Mouse (Mus musculus) limb, embryonic 10.5 days (tissue): ENCODE measurements at regions not wholly inside any gene's neighbourhood (a gene's known extent, or its start where the extent isn't known, plus 50 kb on each side); places are given as distances from the start of the nearest gene placed in this dataset.
"Not testable (repeated sequence)": the region's sequence is repeated elsewhere in the genome, so short reads cannot be mapped to it uniquely, and the experiment has no call there.

Source experiments
- DNase-seq: peaks from one replicate; pipeline ENCODE4 v3.0.0-alpha.2; 2017; ENCODE audit warnings: low spot score
- H3K27ac ChIP-seq: fragments of 300-500 bp; sonication (generic); 2 replicates; pipeline ENCODE4 v1.5.1; 2016; ENCODE audit warnings: mild to moderate bottlenecking
- H3K27me3 ChIP-seq: fragments of 300-500 bp; sonication (generic); 2 replicates; pipeline ENCODE4 v1.6.1; 2016; ENCODE audit warnings: low read depth, mild to moderate bottlenecking; ENCODE audit not compliant: poor library complexity, severe bottlenecking
- H3K36me3 ChIP-seq: fragments of 300-500 bp; sonication (generic); 2 replicates; pipeline ENCODE4 v1.6.1; 2016; ENCODE audit warnings: mild to moderate bottlenecking, moderate library complexity
- H3K4me1 ChIP-seq: fragments of 300-500 bp; sonication (generic); 2 replicates; pipeline ENCODE4 v1.6.1; 2016
- H3K4me3 ChIP-seq: fragments of 300-500 bp; sonication (generic); 2 replicates; pipeline ENCODE4 v1.5.1; 2016; ENCODE audit warnings: mild to moderate bottlenecking, moderate library complexity
- H3K9me3 ChIP-seq: fragments of 300-500 bp; sonication (generic); replicated peaks from 2 replicates; pipeline ENCODE4 v1.6.1; 2016; ENCODE audit warnings: mild to moderate bottlenecking
- WGBS: fragments of 180-500 bp; shearing (Covaris S2); methylation state at CpG from one replicate; pipeline ENCODE4 v1.1.7; 2016; 5-methylcytosine and 5-hydroxymethylcytosine counted together

DNA sequence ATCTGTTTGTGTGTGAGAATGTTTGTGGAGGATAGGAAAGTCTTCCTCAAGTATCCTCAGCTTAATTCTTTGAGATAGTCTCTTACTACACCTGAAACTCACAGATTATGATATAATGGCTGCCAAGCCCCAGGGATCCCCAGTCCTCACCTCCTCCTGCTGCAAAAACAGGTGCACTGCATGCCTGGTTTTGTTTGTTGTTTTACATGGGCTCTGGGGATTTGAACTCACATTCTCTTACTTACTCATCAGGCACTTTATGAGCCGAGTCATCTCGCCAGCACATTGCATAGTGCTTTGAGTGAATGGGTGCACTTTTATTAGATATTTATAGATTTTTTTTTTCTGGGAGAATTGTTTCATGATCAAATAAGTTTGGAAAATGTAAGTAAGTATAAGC, 56.3 kb downstream of the Mterf1b start:
- 86% methylated on average over 2 of the region's 2 CpGs for WGBS
- Histone ChIP-seq H3K9me3 (no peaks in the 10 kb centered on the region), H3K36me3 (no peaks in the 10 kb centered on the region)

DNA sequence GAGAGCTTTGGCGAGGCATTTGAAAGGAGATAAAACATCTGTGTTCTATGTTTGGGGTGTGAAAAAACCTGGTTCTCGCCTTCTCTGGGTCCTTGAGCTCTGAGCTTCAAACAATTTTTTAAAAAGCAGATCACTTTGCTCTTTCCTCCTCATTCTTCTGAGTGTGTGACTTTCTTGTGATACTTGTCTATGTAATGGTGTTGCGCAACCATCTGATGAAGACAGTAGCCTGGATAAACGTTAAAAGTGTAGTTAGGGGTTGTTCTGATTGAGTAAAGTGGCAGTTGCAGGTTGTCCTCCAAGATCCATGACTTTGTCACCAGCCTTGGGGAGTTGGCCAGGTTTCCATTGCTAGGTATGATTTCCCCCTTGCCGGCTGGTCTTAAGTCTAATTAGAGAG, 62.1 kb downstream of the Mterf1b start:
- H3K9me3 ChIP-seq, H3K27ac ChIP-seq, H3K4me3 ChIP-seq, H3K27me3 ChIP-seq, DNase-seq, H3K36me3 ChIP-seq: not testable (repeated sequence)
- 94% methylated on average over 5 of the region's 5 CpGs for WGBS
- H3K4me1 ChIP-seq = peaks cover 16% of the 10 kb centered on the region

More for the DNA sequence above, 56.3 kb downstream of the Mterf1b start:
- Histone ChIP-seq H3K4me1 (no peaks in the 10 kb centered on the region), H3K4me3 (no peak overlapping the region), H3K27me3 (no peaks in the 10 kb centered on the region), H3K27ac (no peak overlapping the region)
- no peak for DNase-seq

DNA sequence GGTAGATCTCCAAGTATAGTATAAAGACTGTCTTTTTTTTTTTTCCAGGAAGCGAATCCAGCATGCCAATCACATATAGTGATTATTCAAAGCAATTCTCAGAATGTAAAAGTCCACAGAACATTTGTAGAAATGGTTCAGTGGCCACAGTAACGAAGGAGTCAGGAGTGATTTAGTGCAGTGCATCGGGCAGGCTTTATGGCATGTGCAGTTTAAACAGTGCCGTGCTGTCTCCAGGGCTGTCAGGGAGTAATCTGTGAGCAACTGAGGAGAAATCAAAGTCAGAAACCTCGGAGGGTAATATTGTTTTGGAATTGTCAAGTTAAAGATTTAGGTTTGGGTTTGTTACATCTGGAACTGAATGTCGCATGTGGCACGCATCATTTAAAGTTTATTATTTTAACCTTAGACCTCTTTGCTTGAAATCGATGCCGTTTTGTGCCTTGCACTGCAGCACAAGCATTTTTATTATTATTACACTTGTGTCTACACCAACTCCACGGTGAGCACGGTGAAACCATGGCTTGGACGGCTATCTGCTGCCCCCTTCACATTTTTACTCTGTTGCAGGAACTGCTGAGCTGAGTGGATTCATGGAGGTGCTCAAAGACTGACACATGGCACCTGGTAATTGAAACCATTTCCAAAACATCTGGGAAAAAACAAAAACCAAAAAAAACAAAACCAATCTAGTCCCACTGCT, 65.0 kb downstream of the Mterf1b start:
- H3K36me3 ChIP-seq = no peaks in the 10 kb centered on the region
- 23% methylated on average over 12 of the region's 12 CpGs for WGBS
- peaks cover 16% of the 10 kb centered on the region for H3K4me1 ChIP-seq
- peak; percentile 48 for DNase-seq
- H3K27ac ChIP-seq = peak overlapping the region; percentile 44; the same call in 1 of the 2 replicates
- no peaks in the 10 kb centered on the region for H3K9me3 ChIP-seq
- no peaks in the 10 kb centered on the region for H3K27me3 ChIP-seq
- H3K4me3 ChIP-seq = no peak overlapping the region

DNA sequence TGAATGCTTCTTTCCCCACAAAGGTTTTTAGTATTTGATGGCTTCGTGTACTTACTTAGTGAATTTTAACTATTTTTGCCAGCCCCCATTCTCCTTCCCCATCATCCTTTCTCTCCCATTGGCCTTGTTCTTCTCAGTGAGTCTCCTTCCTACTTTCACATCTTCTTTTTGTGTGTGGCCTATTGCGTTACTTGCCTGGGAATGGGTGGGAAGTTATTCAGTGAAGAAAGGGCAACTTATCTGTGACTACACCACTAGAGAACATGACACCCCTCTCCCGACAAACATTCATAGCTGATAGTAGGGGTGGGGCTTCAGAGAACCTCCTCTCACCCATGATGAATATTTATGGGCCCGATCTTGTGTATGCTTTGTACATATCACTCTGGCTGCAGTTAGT, 67.1 kb downstream of the Mterf1b start:
- H3K4me1 ChIP-seq = peaks cover 16% of the 10 kb centered on the region
- H3K36me3 ChIP-seq = no peaks in the 10 kb centered on the region
- DNase-seq = no peak
- H3K27me3 ChIP-seq = no peaks in the 10 kb centered on the region
- 93% methylated on average over 4 of the region's 4 CpGs for WGBS
- H3K4me3 ChIP-seq = no peak overlapping the region
- H3K9me3 ChIP-seq = no peaks in the 10 kb centered on the region
- no peak overlapping the region for H3K27ac ChIP-seq

DNA sequence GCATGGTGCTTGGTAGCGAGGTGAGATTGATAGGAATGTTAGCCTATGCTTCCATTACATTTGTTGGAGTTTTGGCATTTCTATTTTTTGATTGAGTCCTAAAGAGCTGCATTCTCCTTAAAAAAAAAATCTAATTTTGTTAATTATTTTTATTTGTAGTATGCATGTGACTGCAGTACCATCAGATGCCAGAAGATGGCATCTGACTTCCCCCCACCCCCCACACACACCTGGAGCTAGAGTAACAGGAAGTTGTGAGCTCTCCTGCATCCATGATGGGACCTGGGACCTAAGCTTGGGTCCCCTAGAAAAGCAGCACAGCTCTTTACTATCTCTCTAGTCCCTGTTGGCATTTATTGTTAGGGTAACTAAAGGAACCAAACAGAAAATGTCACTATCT, 70.5 kb downstream of the Mterf1b start:
- H3K27ac ChIP-seq = no peak overlapping the region
- 96% methylated on average over 1 of the region's 1 CpGs for WGBS
- no peaks in the 10 kb centered on the region for H3K27me3 ChIP-seq
- no peak overlapping the region for H3K4me3 ChIP-seq
- no peaks in the 10 kb centered on the region for H3K36me3 ChIP-seq
- H3K4me1 ChIP-seq = peaks cover 7% of the 10 kb centered on the region
- DNase-seq = no peak
- no peaks in the 10 kb centered on the region for H3K9me3 ChIP-seq

DNA sequence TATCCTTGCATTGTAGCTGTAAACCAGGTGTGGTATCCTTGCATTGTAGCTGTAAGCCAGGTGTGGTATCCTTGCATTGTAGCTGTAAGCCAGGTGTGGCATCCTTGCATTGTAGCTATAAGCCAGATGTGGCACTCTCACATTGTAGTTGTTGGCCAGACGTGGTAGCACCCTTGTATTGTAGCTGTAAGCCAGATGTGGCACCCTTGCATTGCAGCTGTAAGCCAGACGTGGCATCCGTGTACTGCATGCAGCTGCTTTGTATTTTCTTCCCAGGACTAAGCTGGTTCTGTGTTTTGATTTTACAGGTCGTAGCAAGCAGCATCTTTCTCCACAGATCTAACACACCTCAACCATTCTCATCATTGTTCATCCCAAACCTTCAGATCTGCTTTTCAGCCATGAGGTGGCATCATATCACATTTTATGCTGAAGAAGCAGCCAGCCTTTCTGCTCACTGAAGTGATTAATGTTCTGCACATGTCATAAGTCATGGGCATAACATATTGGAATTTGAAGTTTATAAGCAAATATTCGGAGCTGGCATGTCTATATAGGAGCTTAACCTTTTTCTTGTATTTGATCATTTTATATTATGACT, 71.5 kb downstream of the Mterf1b start:
- Histone ChIP-seq H3K27me3 (no peaks in the 10 kb centered on the region), H3K27ac (no peak overlapping the region), H3K4me1 (no peaks in the 10 kb centered on the region), H3K36me3 (no peaks in the 10 kb centered on the region), H3K9me3 (no peaks in the 10 kb centered on the region), H3K4me3 (no peak overlapping the region)
- 76% methylated on average over 5 of the region's 5 CpGs for WGBS
- DNase-seq = peak; percentile 43

DNA sequence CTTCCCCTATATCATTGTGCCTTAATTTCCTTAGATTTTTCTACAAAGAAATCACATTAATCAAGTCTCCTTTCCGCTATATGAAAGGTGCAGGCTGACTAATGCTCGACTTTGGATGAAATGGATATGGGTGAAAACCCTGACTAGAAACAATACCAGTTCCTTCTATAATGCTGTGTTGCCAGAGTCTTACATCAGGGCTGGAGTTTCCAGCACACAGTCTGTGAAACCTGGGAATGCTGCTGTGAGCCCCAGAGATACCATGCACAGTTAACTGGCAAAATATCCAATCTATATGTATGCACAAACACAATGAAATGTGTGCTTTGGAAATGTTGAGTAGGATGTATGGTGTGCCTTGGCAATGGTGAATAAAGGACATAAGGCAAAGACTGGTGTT, 75.5 kb downstream of the Mterf1b start:
- Histone ChIP-seq H3K4me3 (no peak overlapping the region), H3K4me1 (no peaks in the 10 kb centered on the region), H3K36me3 (no peaks in the 10 kb centered on the region), H3K27me3 (no peaks in the 10 kb centered on the region), H3K9me3 (no peaks in the 10 kb centered on the region), H3K27ac (no peak overlapping the region)
- WGBS = 87% methylated on average over 2 of the region's 2 CpGs
- no peak for DNase-seq

DNA sequence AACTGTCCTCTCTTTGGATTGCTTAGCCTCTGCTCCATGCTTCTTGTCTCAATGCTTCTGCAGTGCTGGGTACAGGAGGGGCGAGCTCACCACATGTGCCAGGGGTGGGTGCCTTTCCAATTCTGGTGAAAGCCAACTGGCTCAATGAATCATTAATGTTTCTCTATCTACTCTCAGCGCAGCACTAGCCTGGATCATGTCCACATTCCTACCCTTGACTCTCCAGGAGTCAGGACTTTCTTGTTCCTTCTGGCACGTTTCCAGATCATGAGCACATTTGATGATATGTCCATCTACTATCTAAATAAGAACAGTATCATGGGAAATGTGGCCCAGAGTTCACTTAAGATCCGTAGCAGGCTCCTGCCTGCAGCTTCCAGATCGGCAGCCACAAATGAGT, 80.8 kb downstream of the Mterf1b start:
- Histone ChIP-seq H3K36me3 (no peaks in the 10 kb centered on the region), H3K4me3 (no peak overlapping the region), H3K27me3 (no peaks in the 10 kb centered on the region), H3K27ac (no peak overlapping the region), H3K4me1 (no peaks in the 10 kb centered on the region), H3K9me3 (no peaks in the 10 kb centered on the region)
- DNase-seq = no peak
- 86% methylated on average over 5 of the region's 5 CpGs for WGBS

DNA sequence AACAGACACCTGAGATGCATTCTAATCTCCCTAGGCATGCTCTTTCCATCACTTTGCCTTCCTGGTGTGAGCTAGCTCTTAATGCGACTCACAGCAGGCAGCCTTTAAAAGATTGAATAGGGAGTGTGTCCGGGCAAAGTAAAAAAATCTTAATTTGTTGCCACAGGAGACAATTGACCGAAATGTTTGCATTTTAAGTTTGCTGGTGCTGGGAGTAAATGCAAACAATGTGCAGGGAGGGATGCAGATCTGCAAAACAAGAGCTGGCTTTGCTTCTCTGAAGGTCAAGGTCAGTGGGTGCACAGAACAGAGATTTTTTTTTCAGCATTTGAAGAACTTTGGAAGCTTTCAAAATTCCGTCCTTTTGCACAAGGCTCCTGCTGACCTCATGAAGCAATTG, 111.4 kb downstream of the Mterf1b start:
- H3K4me3 ChIP-seq = no peak overlapping the region
- 30% methylated on average over 4 of the region's 4 CpGs for WGBS
- H3K27ac ChIP-seq = no peak overlapping the region
- no peaks in the 10 kb centered on the region for H3K36me3 ChIP-seq
- no peaks in the 10 kb centered on the region for H3K27me3 ChIP-seq
- H3K9me3 ChIP-seq = no peaks in the 10 kb centered on the region
- peaks cover 10% of the 10 kb centered on the region for H3K4me1 ChIP-seq
- no peak for DNase-seq

DNA sequence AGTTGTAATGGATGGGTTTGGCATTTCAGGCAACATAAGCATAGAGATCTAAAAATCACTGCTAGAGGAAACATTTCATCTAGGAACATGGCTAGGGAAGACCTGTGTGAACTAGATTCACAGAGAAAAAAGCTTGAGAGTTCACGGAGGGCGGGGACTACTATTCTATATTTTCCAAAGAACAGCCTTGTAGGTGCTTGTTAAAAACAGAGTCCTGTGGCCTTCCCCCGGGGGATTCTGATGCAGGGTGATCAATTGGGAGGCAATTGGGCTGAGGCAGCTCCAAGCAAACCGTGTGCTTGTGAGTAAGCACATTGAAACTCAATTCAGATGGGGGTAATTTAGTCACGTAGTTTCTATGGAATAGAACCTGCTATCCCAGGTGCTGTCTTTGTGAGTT, 112.0 kb downstream of the Mterf1b start:
- WGBS = 59% methylated on average over 5 of the region's 5 CpGs
- Histone ChIP-seq H3K4me1 (peaks cover 10% of the 10 kb centered on the region), H3K9me3 (no peaks in the 10 kb centered on the region), H3K27ac (no peak overlapping the region), H3K4me3 (no peak overlapping the region), H3K36me3 (no peaks in the 10 kb centered on the region), H3K27me3 (no peaks in the 10 kb centered on the region)
- no peak for DNase-seq

DNA sequence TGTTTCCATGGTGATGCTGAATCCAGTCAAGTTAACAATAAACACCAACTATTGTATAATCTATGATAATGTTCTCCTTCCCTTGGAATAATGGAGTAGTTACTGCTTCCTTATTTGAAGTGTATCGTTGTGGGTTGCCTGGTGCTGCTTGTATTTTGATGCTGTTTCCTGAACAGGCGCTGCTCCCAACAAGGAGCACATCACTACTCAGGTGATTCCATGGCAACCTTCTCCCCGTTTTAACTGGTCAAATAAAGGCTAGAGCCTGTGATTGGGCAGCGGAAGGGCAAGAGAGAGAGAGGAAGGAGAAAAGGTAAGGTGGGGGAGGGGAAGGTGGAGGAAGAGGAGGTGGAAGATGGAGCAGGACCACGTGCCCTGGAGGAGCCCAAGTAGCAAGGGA, 116.3 kb downstream of the Mterf1b start:
- Histone ChIP-seq H3K27ac (no peak overlapping the region), H3K27me3 (no peaks in the 10 kb centered on the region), H3K9me3 (no peaks in the 10 kb centered on the region), H3K4me3 (no peak overlapping the region), H3K36me3 (no peaks in the 10 kb centered on the region), H3K4me1 (peaks cover 15% of the 10 kb centered on the region)
- 86% methylated on average over 5 of the region's 5 CpGs for WGBS
- no peak for DNase-seq

DNA sequence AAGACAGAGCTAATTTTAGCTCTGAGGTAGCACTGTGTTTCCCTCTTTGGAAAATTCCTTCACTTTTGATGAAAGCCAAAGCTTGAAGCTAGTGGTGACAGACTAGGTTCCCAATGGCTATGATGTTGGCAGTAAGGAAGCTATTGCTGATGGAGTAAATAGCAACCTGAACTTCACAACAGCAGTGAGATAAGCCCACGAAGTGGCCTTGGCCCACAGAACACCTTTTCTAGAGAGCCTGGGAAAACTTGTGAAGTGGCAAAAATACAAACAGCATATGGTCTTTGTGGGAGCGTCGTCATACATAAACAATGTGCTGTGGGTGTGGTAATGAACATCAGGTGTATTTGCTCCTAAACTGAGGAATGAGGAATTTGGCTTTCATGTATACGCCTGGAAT, 119.0 kb downstream of the Mterf1b start:
- Histone ChIP-seq H3K4me1 (peaks cover 8% of the 10 kb centered on the region; the same call in 1 of the 2 replicates), H3K9me3 (no peaks in the 10 kb centered on the region)

DNA sequence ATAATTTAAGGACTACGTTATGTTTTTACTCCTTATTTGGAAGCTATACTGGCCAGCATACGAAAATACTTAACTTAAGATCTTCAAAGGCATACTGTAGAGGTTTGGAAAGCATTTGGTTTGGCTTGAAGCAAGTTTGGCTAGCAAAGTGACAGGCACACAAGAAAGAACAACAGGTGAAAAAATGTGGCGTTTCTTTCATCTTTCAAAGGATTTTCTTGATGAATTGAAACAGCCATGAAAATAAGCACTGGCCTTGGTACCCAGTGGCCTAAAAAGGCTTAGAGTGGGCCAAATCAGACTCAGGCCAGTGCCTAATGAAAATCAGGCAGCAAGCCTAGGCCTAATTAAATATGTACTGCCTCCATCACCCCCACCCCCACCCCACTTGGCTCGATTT, 119.4 kb downstream of the Mterf1b start:
- no peak overlapping the region for H3K27ac ChIP-seq
- 60% methylated on average over 4 of the region's 4 CpGs for WGBS
- H3K36me3 ChIP-seq = no peaks in the 10 kb centered on the region
- no peak for DNase-seq
- no peak overlapping the region for H3K4me3 ChIP-seq
- peaks cover 8% of the 10 kb centered on the region; the same call in 1 of the 2 replicates for H3K4me1 ChIP-seq
- H3K27me3 ChIP-seq = no peaks in the 10 kb centered on the region
- H3K9me3 ChIP-seq = no peaks in the 10 kb centered on the region

More for the DNA sequence above, 119.0 kb downstream of the Mterf1b start:
- no peaks in the 10 kb centered on the region for H3K36me3 ChIP-seq
- 68% methylated on average over 4 of the region's 4 CpGs for WGBS
- DNase-seq = no peak
- H3K27me3 ChIP-seq = no peaks in the 10 kb centered on the region
- H3K4me3 ChIP-seq = no peak overlapping the region
- 0 out of 2 replicates have a peak overlapping the region, but pooled peaks have one; percentile 36 for H3K27ac ChIP-seq
